Mouse (Mus musculus): Measurements from ENCODE around the gene Slc2a9.

DNA sequence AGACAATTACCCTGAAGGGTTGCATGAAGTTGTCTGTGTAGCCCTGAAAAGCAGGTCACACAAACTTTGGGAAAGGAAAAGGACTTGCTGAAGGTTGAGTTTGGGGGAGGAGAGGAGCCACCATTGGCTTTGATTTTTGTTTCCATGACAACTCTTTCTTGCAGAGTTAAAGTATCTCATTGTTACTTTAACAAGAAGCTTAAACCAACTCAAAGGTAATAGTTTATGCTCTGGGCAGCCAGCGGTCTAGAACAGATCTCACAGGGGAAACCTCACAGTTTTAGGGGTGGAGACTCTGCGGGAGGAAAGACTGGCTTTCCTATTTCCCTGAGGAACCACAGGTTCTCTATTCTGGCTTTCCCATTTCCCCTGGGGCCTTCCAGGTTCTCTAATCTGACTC is 114.1 kb downstream of the Slc2a9 start:
- TF ChIP-seq CTCF (IDR thresholded peaks at IDR 0.05; ENCODE audit: borderline replicate concordance, insufficient read depth, low read length) (no peak), POLR2A (IDR thresholded peaks at IDR 0.05; ENCODE audit: low read depth, low read length) (no peak)
